ENCODE assay signal across 10 mouse cellular contexts in the genomic region with DNA sequence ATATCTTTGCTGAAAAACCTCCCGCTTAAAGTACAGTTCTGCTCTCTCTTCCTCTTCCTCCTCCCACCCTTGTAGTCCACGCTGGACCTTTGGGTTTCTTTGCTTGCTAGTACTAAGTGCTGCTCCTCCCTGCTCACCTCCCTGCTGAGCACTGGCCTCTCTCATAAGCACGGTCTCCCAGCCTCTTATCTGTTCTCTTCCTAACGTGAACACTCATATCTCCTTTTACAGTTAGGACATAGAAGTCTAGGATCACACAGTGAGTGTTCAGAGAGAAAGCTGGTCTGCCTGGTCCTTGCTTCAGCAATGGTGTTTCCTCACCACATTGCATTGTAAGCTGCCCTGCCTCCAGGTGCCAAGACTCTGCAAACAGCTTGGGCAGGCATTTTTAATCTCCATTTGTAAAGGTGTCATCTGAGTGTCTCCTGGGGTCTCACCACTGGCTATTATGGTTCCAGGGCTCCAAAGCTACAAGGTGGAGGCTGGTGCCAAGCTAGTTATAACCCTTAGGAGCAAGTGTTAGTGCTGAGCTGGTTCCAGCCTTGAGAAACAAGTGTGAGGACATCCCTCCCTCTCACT.
A peak's percentile ranks its signal among the peaks of the same experiment; 100 is the strongest.
DNase-seq lines count a peak whose midpoint lies in the region; ATAC-seq and TF ChIP-seq lines count a peak whose summit lies in the region.
"Had no signal": no experiment of that assay in that cellular context is flagged by ENCODE, and none has a peak within 500 bp of the region (broad histone marks: within the 10 kb centered on the region; RNA-seq: fewer than 3 reads in every experiment).

No protein-coding gene starts in this region.

- no peak overlapping the region for H3K4me3 ChIP-seq in gastrocnemius, adult 2 months
- no peak overlapping the region for H3K4me3 ChIP-seq in stomach, embryonic 15.5 days (replicated peaks)
- H3K4me3 ChIP-seq in stomach, postnatal 0 days (ENCODE audit: low read depth, low read length) = no peak overlapping the region
- no peak overlapping the region for H3K4me3 ChIP-seq in limb, embryonic 10.5 days
- H3K4me3 ChIP-seq in forebrain, postnatal 0 days (ENCODE audit: low read depth, low read length) = no peak overlapping the region
- H3K4me3 ChIP-seq: forebrain, embryonic 13.5 days; midbrain, embryonic 15.5 days had no signal

- H3K9ac ChIP-seq in stomach, embryonic 15.5 days = no peak overlapping the region
- H3K9ac ChIP-seq in stomach, postnatal 0 days (ENCODE audit: low read length) = no peak overlapping the region
- H3K9ac ChIP-seq in forebrain, postnatal 0 days = no peak overlapping the region
- H3K9ac ChIP-seq: midbrain, embryonic 15.5 days had no signal

- peaks cover 28% of the 10 kb centered on the region; the same call in 1 of the 2 replicates for H3K4me1 ChIP-seq in stomach, embryonic 15.5 days
- H3K4me1 ChIP-seq in stomach, postnatal 0 days (replicated peaks; ENCODE audit: control insufficient read depth, insufficient read depth) = peaks cover 5% of the 10 kb centered on the region
- peaks cover 44% of the 10 kb centered on the region for H3K4me1 ChIP-seq in limb, embryonic 10.5 days
- peaks cover 15% of the 10 kb centered on the region; the same call in 1 of the 2 replicates for H3K4me1 ChIP-seq in forebrain, postnatal 0 days (ENCODE audit: insufficient read depth)

- DNase-seq in gastrocnemius, adult 2 months = no peak
- no peak for DNase-seq in gastrocnemius, postnatal 25 days
- DNase-seq in stomach, postnatal 0 days (ENCODE audit: low spot score) = no peak
- DNase-seq in limb, embryonic 10.5 days (ENCODE audit: low spot score) = peak; percentile 21
- DNase-seq in naive thymus-derived CD4-positive, alpha-beta T cell, adult 2 months (ENCODE audit: low read depth) = peak; percentile 52
- no peak for DNase-seq in forebrain, postnatal 0 days
- no peak for DNase-seq in left cerebral cortex, adult 11 months (ENCODE audit: low spot score)

- no peak for TF ChIP-seq CTCF in gastrocnemius, adult 2 months (IDR thresholded peaks at IDR 0.05)
- no peak for TF ChIP-seq CTCF in stomach, postnatal 0 days (IDR thresholded peaks at IDR 0.05; ENCODE audit: low read depth)
- TF ChIP-seq CTCF in forebrain, postnatal 0 days (IDR thresholded peaks at IDR 0.05; ENCODE audit: low read depth) = no peak

- 25% methylated on average over 4 of the region's 4 CpGs for WGBS in stomach, embryonic 15.5 days
- 30% methylated on average over 4 of the region's 4 CpGs for WGBS in stomach, postnatal 0 days
- whole genome bisulfite sequencing in limb, embryonic 10.5 days = 14% methylated on average over 4 of the region's 4 CpGs
- 43% methylated on average over 4 of the region's 4 CpGs for WGBS in forebrain, postnatal 0 days

- 0 out of 2 replicates have a peak, but pooled peaks have one; percentile 32 for ATAC-seq in stomach, embryonic 15.5 days (ENCODE audit: insufficient read depth, low FRiP score, low read depth)
- no peak for ATAC-seq in stomach, postnatal 0 days (ENCODE audit: low FRiP score, low TSS enrichment)
- ATAC-seq in forebrain, postnatal 0 days = no peak
- ATAC-seq: midbrain, embryonic 15.5 days had no signal

- no peak for TF ChIP-seq EP300 in stomach, postnatal 0 days (optimal IDR thresholded peaks at IDR 0.05)

- no peaks in the 10 kb centered on the region for H3K9me3 ChIP-seq in stomach, embryonic 15.5 days
- no peaks in the 10 kb centered on the region for H3K9me3 ChIP-seq in stomach, postnatal 0 days (ENCODE audit: control insufficient read depth, low read length)
- H3K9me3 ChIP-seq in limb, embryonic 10.5 days (replicated peaks) = no peaks in the 10 kb centered on the region
- H3K9me3 ChIP-seq in forebrain, postnatal 0 days (ENCODE audit: low read length) = no peaks in the 10 kb centered on the region
- H3K9me3 ChIP-seq: forebrain, embryonic 13.5 days; midbrain, embryonic 15.5 days had no signal

- intact Hi-C loops in gastrocnemius, adult 2 months (cut with DNase I) = no loop called here

- peak overlapping the region; percentile 100 for H3K27ac ChIP-seq in gastrocnemius, adult 2 months
- H3K27ac ChIP-seq in stomach, embryonic 15.5 days = 0 out of 2 replicates have a peak overlapping the region, but pooled peaks have one; percentile 45
- no peak overlapping the region for H3K27ac ChIP-seq in stomach, postnatal 0 days (replicated peaks)
- no peak overlapping the region for H3K27ac ChIP-seq in limb, embryonic 10.5 days
- H3K27ac ChIP-seq in forebrain, postnatal 0 days (ENCODE audit: low read depth, low read length) = no peak overlapping the region
- H3K27ac ChIP-seq: forebrain, embryonic 13.5 days had no signal

- no peak overlapping the region for H3K4me2 ChIP-seq in stomach, embryonic 15.5 days
- no peak overlapping the region for H3K4me2 ChIP-seq in stomach, postnatal 0 days (replicated peaks; ENCODE audit: low read depth)
- no peak overlapping the region for H3K4me2 ChIP-seq in forebrain, postnatal 0 days (ENCODE audit: low read depth)
- H3K4me2 ChIP-seq: forebrain, embryonic 13.5 days; midbrain, embryonic 15.5 days had no signal

- H3K36me3 ChIP-seq in stomach, embryonic 15.5 days = no peaks in the 10 kb centered on the region
- no peaks in the 10 kb centered on the region for H3K36me3 ChIP-seq in stomach, postnatal 0 days (ENCODE audit: control insufficient read depth, insufficient read depth, low read length)
- H3K36me3 ChIP-seq in limb, embryonic 10.5 days = no peaks in the 10 kb centered on the region
- no peaks in the 10 kb centered on the region for H3K36me3 ChIP-seq in forebrain, postnatal 0 days (ENCODE audit: insufficient read depth)
- H3K36me3 ChIP-seq: midbrain, embryonic 15.5 days had no signal

- no peaks in the 10 kb centered on the region for H3K27me3 ChIP-seq in stomach, embryonic 15.5 days (replicated peaks)
- H3K27me3 ChIP-seq in stomach, postnatal 0 days (ENCODE audit: control insufficient read depth, insufficient read depth, low read length) = no peaks in the 10 kb centered on the region
- peaks cover 23% of the 10 kb centered on the region; the same call in 1 of the 2 replicates for H3K27me3 ChIP-seq in limb, embryonic 10.5 days (ENCODE audit: low read depth, poor library complexity, severe bottlenecking)
- no peaks in the 10 kb centered on the region for H3K27me3 ChIP-seq in forebrain, postnatal 0 days (ENCODE audit: insufficient read depth, low read length)

Comparison
In these comparisons a context has a peak if more than half of its experiments do, and no peak if none do; other contexts are left out.
1. H3K27ac ChIP-seq: peak in gastrocnemius, adult 2 months (single experiment) and stomach, embryonic 15.5 days (single experiment); none in stomach, postnatal 0 days (single experiment), limb, embryonic 10.5 days (single experiment) and forebrain, postnatal 0 days (single experiment).
2. DNase-seq: peak in limb, embryonic 10.5 days (single experiment) and naive thymus-derived CD4-positive, alpha-beta T cell, adult 2 months (single experiment); none in gastrocnemius, adult 2 months (single experiment), gastrocnemius, postnatal 25 days (single experiment), stomach, postnatal 0 days (single experiment), forebrain, postnatal 0 days (single experiment) and left cerebral cortex, adult 11 months (single experiment).